Mouse (Mus musculus) heart, adult 2 months (tissue): ENCODE measurements around the gene Atf6.

Experiments used
- CTCF ChIP-seq: fragments of 200-600 bp; IDR thresholded peaks from 2 replicates; pipeline ENCODE4 v1.8.1; 2022; ENCODE audit warnings: antibody characterized with exemption, mild to moderate bottlenecking, moderate library complexity
- POLR2A ChIP-seq: fragments of 200-500 bp; IDR thresholded peaks from 2 replicates; pipeline ENCODE4 v1.6.1; 2011; ENCODE audit warnings: mild to moderate bottlenecking, low read depth, low read length, control low read depth; ENCODE audit not compliant: insufficient read depth

DNA sequence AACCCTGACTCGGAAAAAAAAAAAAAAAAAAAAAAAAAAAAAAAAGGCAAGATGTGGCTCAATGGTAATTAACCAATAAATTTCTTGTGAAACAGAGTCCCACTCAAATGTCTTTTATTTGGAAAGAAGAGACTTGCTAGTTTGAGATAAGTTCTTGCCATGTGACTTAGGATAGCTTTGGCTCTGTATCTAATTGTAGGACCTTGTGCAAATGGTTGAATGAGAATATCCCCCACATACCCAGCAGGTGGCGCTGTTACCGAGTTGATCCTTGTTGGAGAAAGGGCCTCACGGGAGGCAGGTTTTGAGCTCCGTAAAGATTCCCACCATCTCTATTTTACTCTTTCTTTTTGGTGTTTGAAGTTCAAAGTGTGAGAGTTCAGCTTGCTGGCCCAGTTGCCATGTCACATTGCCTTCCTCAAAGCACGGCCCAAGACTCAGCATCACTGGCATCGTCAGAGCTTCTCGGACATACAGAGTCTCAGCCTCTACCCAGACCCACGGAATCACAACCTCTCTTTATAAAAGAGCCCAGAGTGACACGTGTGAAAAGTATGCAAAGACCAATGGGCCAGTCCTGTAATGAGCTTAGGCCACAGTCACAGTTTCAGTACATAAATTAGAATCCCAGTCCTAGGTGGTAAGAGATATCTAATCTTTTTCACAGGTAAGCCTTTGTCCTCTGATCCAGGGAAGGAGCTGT is 34.1 kb upstream of the Atf6 start:
- no peak for TF ChIP-seq POLR2A
- peak; percentile 86 for TF ChIP-seq CTCF
